ENCODE assay signal across 13 mouse cellular contexts in the genomic region with DNA sequence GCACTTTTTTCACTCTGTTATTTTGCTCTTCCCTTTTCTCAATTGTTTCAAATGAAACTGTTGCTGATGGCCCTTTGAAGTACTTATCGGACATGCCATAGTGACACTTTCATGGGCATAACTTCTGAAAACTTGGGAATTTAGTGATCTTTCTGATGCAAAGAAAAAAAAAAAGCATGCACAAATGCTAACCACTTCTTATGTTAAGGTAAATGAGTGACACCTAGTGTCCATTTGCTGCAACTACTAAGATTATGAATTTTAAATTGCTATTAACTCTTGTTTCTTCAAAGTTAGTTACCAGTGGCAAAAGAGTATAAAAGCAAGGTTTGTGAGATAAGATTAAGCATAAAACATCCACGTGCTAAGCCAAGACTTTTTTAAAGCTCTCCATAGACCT. TPM values are rescaled to one million over a fixed set of nuclear protein-coding genes. Genes with fewer than 3 reads are reported as not detected.
A peak's percentile ranks its signal among the peaks of the same experiment; 100 is the strongest.
DNase-seq lines count a peak whose midpoint lies in the region; ATAC-seq and TF ChIP-seq lines count a peak whose summit lies in the region.
"Had no signal": no experiment of that assay in that cellular context is flagged by ENCODE, and none has a peak within 500 bp of the region (broad histone marks: within the 10 kb centered on the region; RNA-seq: fewer than 3 reads in every experiment).

No protein-coding gene starts in this region.

- TF ChIP-seq CTCF in liver, embryonic 14.5 days (IDR thresholded peaks at IDR 0.05; ENCODE audit: low read depth) = peak; percentile 29; the same call in 1 of the 2 replicates
- 0 out of 2 replicates have a peak, but pooled peaks have one; percentile 2 for TF ChIP-seq CTCF in brain, embryonic 14.5 days (IDR thresholded peaks at IDR 0.05; ENCODE audit: borderline replicate concordance, extremely low read depth, insufficient read depth, insufficient read length)

- no peak overlapping the region for H3K4me3 ChIP-seq in forebrain, embryonic 14.5 days (ENCODE audit: low read depth, low read length)
- no peak overlapping the region for H3K4me3 ChIP-seq in forebrain, embryonic 10.5 days
- no peak overlapping the region for H3K4me3 ChIP-seq in liver, embryonic 14.5 days (ENCODE audit: insufficient read depth in 1 of 2, low read depth in 2 of 2, low read length in 2 of 2)

- DNase-seq in forebrain, embryonic 14.5 days (ENCODE audit: low spot score) = peak; percentile 73
- DNase-seq in forebrain, embryonic 10.5 days (ENCODE audit: extremely low spot score, low spot score) = no peak
- peak in 2 of 3 experiments; percentile 3 to 16 for DNase-seq in liver, embryonic 14.5 days (ENCODE audit: low read depth in 3 of 3, low spot score in 3 of 3)
- no peak for DNase-seq in liver
- peak; percentile 64 for DNase-seq in brain, embryonic 14.5 days (ENCODE audit: low read depth)
- DNase-seq in naive thymus-derived CD4-positive, alpha-beta T cell, adult 2 months (ENCODE audit: low read depth) = peak; percentile 46
- no peak for DNase-seq in adrenal gland, postnatal 14 days
- DNase-seq in gastrocnemius, postnatal 4 days (ENCODE audit: low spot score in 2 of 2) = no peak
- DNase-seq: cerebellum, adult 8-10 months; lung, postnatal 10 days; thymus, adult 2 months had no signal

- no peak for TF ChIP-seq EP300 in liver, embryonic 14.5 days (IDR thresholded peaks at IDR 0.05; ENCODE audit: low read depth)

- no peak for TF ChIP-seq POLR2A in brain, embryonic 14.5 days (IDR thresholded peaks at IDR 0.05; ENCODE audit: borderline replicate concordance, extremely low read depth, insufficient read depth, insufficient read length, poor library complexity, severe bottlenecking)

- no peaks in the 10 kb centered on the region for H3K36me3 ChIP-seq in forebrain, embryonic 14.5 days (ENCODE audit: control insufficient read depth, insufficient read depth, low read length)
- no peaks in the 10 kb centered on the region for H3K36me3 ChIP-seq in forebrain, embryonic 10.5 days (replicated peaks)
- no peaks in the 10 kb centered on the region for H3K36me3 ChIP-seq in liver, embryonic 14.5 days (replicated peaks; ENCODE audit: control insufficient read depth, insufficient read depth, low read depth)

- H3K9ac ChIP-seq in forebrain, embryonic 14.5 days (ENCODE audit: low read length) = no peak overlapping the region
- no peak overlapping the region for H3K9ac ChIP-seq in liver, embryonic 14.5 days (replicated peaks)

- ATAC-seq in forebrain, embryonic 14.5 days = no peak
- ATAC-seq in liver, embryonic 14.5 days (ENCODE audit: insufficient read depth) = no peak

- 0 out of 2 replicates have a peak, but pooled peaks cover 2% of the 10 kb centered on the region for H3K27me3 ChIP-seq in forebrain, embryonic 14.5 days (replicated peaks; ENCODE audit: control insufficient read depth, insufficient read depth, low read length)
- H3K27me3 ChIP-seq in forebrain, embryonic 10.5 days (ENCODE audit: poor library complexity, severe bottlenecking) = no peaks in the 10 kb centered on the region
- H3K27me3 ChIP-seq in liver, embryonic 14.5 days (ENCODE audit: control insufficient read depth, insufficient read depth, low read length) = no peaks in the 10 kb centered on the region

- H3K4me1 ChIP-seq in forebrain, embryonic 14.5 days (ENCODE audit: control insufficient read depth, insufficient read depth, low read length) = no peaks in the 10 kb centered on the region
- H3K4me1 ChIP-seq in forebrain, embryonic 10.5 days = no peaks in the 10 kb centered on the region
- no peaks in the 10 kb centered on the region for H3K4me1 ChIP-seq in liver, embryonic 14.5 days (replicated peaks; ENCODE audit: control insufficient read depth in 2 of 2, insufficient read depth in 2 of 2, low read length in 1 of 2)

- WGBS in forebrain, embryonic 14.5 days = 43% methylated on average over 2 of the region's 2 CpGs
- 43% methylated on average over 2 of the region's 2 CpGs for WGBS in forebrain, embryonic 10.5 days
- WGBS in liver, embryonic 14.5 days (ENCODE audit: insufficient replicate concordance) = 22% methylated on average over 2 of the region's 2 CpGs

- no peaks in the 10 kb centered on the region for H3K9me3 ChIP-seq in forebrain, embryonic 14.5 days (replicated peaks; ENCODE audit: control insufficient read depth, low read length)
- H3K9me3 ChIP-seq in forebrain, embryonic 10.5 days = no peaks in the 10 kb centered on the region
- H3K9me3 ChIP-seq in liver, embryonic 14.5 days (ENCODE audit: control insufficient read depth, low read length) = no peaks in the 10 kb centered on the region

- H3K27ac ChIP-seq in forebrain, embryonic 14.5 days (ENCODE audit: low read depth, low read length) = no peak overlapping the region
- H3K27ac ChIP-seq in forebrain, embryonic 10.5 days = no peak overlapping the region
- no peak overlapping the region for H3K27ac ChIP-seq in liver, embryonic 14.5 days

- H3K4me2 ChIP-seq in forebrain, embryonic 14.5 days (ENCODE audit: low read length) = no peak overlapping the region
- H3K4me2 ChIP-seq in liver, embryonic 14.5 days (ENCODE audit: low read depth) = no peak overlapping the region

RNA-seq across cellular contexts. Expression of a gene that starts 24.4 kb away (rescaled TPM):
- polyA plus RNA-seq in forebrain, embryonic 14.5 days (2014; fragmentation: Nextera tagmentation; extraction: Ambion mirVana) = not detected in 2 replicates
- not detected in 2 replicates for polyA plus RNA-seq in forebrain, embryonic 10.5 days (2016; fragmentation: Nextera tagmentation; extraction: Ambion mirVana)
- not detected in 2 replicates for polyA plus RNA-seq in liver, embryonic 14.5 days (2012; rRNA removed)
- not detected in 2 replicates for polyA plus RNA-seq in liver, embryonic 14.5 days (2014; fragmentation: Nextera tagmentation; extraction: Ambion mirVana)
- not detected in 2 replicates for polyA plus RNA-seq in brain, embryonic 14.5 days (2012; rRNA removed)
- total RNA-seq in adrenal gland, postnatal 14 days (2021) = not detected in 2 replicates
- not detected for total RNA-seq in gastrocnemius, postnatal 4 days (2021)
- polyA plus RNA-seq: gonadal fat pad, adult 2 months; large intestine, adult 2 months; thymus, adult 2 months had no signal

RNA-seq across cellular contexts. Expression of a gene that starts 35.4 kb away (rescaled TPM):
- polyA plus RNA-seq in forebrain, embryonic 14.5 days (2014; fragmentation: Nextera tagmentation; extraction: Ambion mirVana) = 5.0 and 6.4 TPM in 2 replicates
- polyA plus RNA-seq in forebrain, embryonic 10.5 days (2016; fragmentation: Nextera tagmentation; extraction: Ambion mirVana) = 3.3 and 4.1 TPM in 2 replicates
- 0.03 and 0.17 TPM in 2 replicates for polyA plus RNA-seq in liver, embryonic 14.5 days (2012; rRNA removed)
- polyA plus RNA-seq in liver, embryonic 14.5 days (2014; fragmentation: Nextera tagmentation; extraction: Ambion mirVana) = not detected in 2 replicates
- 14.0 and 18.3 TPM in 2 replicates for polyA plus RNA-seq in brain, embryonic 14.5 days (2012; rRNA removed)
- total RNA-seq in adrenal gland, postnatal 14 days (2021) = 2.9 and 3.6 TPM in 2 replicates
- total RNA-seq in gastrocnemius, postnatal 4 days (2021) = 1 to 10 TPM; 1.9 TPM

RNA-seq across cellular contexts. Expression of a gene that starts 42.4 kb away (rescaled TPM):
- not detected in 2 replicates for polyA plus RNA-seq in forebrain, embryonic 14.5 days (2014; fragmentation: Nextera tagmentation; extraction: Ambion mirVana)
- not detected in 2 replicates for polyA plus RNA-seq in forebrain, embryonic 10.5 days (2016; fragmentation: Nextera tagmentation; extraction: Ambion mirVana)
- 0.06 and 0.08 TPM in 2 replicates for polyA plus RNA-seq in liver, embryonic 14.5 days (2012; rRNA removed)
- polyA plus RNA-seq in liver, embryonic 14.5 days (2014; fragmentation: Nextera tagmentation; extraction: Ambion mirVana) = not detected in 2 replicates
- polyA plus RNA-seq in brain, embryonic 14.5 days (2012; rRNA removed) = not detected in 2 replicates
- not detected in 2 replicates for total RNA-seq in adrenal gland, postnatal 14 days (2021)
- not detected for total RNA-seq in gastrocnemius, postnatal 4 days (2021)
- polyA plus RNA-seq: gonadal fat pad, adult 2 months; large intestine, adult 2 months; thymus, adult 2 months had no signal

Comparison
In these comparisons a context has a peak if more than half of its experiments do, and no peak if none do; other contexts are left out.
1. DNase-seq: peak in forebrain, embryonic 14.5 days (single experiment), liver, embryonic 14.5 days (2 of 3), brain, embryonic 14.5 days (single experiment) and naive thymus-derived CD4-positive, alpha-beta T cell, adult 2 months (single experiment); none in forebrain, embryonic 10.5 days (single experiment), liver (single experiment), adrenal gland, postnatal 14 days (single experiment) and gastrocnemius, postnatal 4 days (0 of 2).